Mouse (Mus musculus) liver, postnatal 0 days (tissue): ENCODE results near the gene Znhit6. TPM values are rescaled to one million over a fixed set of nuclear protein-coding genes. Genes with fewer than 3 reads are reported as not detected.
A peak's percentile ranks its signal among the peaks of the same experiment; 100 is the strongest.

Experiments
- ATAC-seq: fragments of 200-750 bp; cut with Nextera tagmentation; 2 replicates; pipeline ENCODE4 v1.8.0; 2017; ENCODE audit warnings: mild to moderate bottlenecking, moderate library complexity
- DNase-seq: peaks from one replicate; pipeline ENCODE4 v3.0.0-alpha.2; 2016
- H3K27ac ChIP-seq: fragments of 300-500 bp; sonication (generic); 2 replicates; pipeline ENCODE4 v1.5.1; 2014; ENCODE audit warnings: antibody characterized with exemption, moderate library complexity, mild to moderate bottlenecking, low read depth
- H3K27me3 ChIP-seq: fragments of 300-500 bp; sonication (generic); 2 replicates; pipeline ENCODE4 v1.6.1; 2014; ENCODE audit warnings: low read length, control low read depth, mixed read lengths; ENCODE audit not compliant: insufficient read depth
- H3K36me3 ChIP-seq: fragments of 300-500 bp; sonication (generic); replicated peaks from 2 replicates; pipeline ENCODE4 v1.6.1; 2014; ENCODE audit warnings: mild to moderate bottlenecking, control low read depth, low read length, moderate library complexity, mixed read lengths; ENCODE audit not compliant: insufficient read depth
- H3K4me1 ChIP-seq: fragments of 300-500 bp; sonication (generic); 2 replicates; pipeline ENCODE4 v1.6.1; 2014; ENCODE audit warnings: antibody characterized with exemption, mild to moderate bottlenecking, control low read depth; ENCODE audit not compliant: insufficient read depth
- H3K4me2 ChIP-seq: fragments of 300-500 bp; sonication (generic); 2 replicates; pipeline ENCODE4 v1.6.1; 2014; ENCODE audit warnings: low read depth, mild to moderate bottlenecking, low read length, moderate library complexity, mixed read lengths
- H3K4me3 ChIP-seq: fragments of 300-500 bp; sonication (generic); 2 replicates; pipeline ENCODE4 v1.5.1; 2014; ENCODE audit warnings: low read depth, low read length
- H3K9ac ChIP-seq: fragments of 300-500 bp; sonication (generic); replicated peaks from 2 replicates; pipeline ENCODE4 v1.6.1; 2014; ENCODE audit warnings: mild to moderate bottlenecking, moderate library complexity
- H3K9me3 ChIP-seq: fragments of 300-500 bp; sonication (generic); 2 replicates; pipeline ENCODE4 v1.6.1; 2016; ENCODE audit warnings: mild to moderate bottlenecking, control low read depth, low read length, mixed read lengths
- CTCF ChIP-seq: sonication (generic); IDR thresholded peaks from 2 replicates; pipeline ENCODE4 v1.5.1; 2016; ENCODE audit warnings: antibody characterized with exemption, low read depth
- EP300 ChIP-seq: IDR thresholded peaks from 2 replicates; pipeline ENCODE4 v1.6.1; 2016; ENCODE audit warnings: antibody characterized with exemption, low read depth, mild to moderate bottlenecking
- WGBS: fragments of 180-500 bp; shearing (Covaris S2); extraction: QIAGEN DNeasy Blood & Tissue Kit; methylation state at CpG from one replicate; pipeline ENCODE4 v1.1.7; 2014; ENCODE audit not compliant: insufficient replicate concordance; 5-methylcytosine and 5-hydroxymethylcytosine counted together
- polyA plus RNA-seq: library from polyadenylated mRNA; unstranded; fragments of >200 nt; fragmentation: Nextera tagmentation; extraction: Ambion mirVana; gene quantifications from 2 replicates; pipeline ENCODE4 v1.2.1, GENCODE M21; 2015

Znhit6 gene
- polyA plus RNA-seq, 1 experiment from 2014 or later, result 11.3 TPM

- ATAC-seq, result no peak
- Histone ChIP-seq H3K9ac (no peak overlapping the region), H3K4me2 (peak overlapping the region; percentile 22; the same call in 1 of the 2 replicates), H3K27ac (no peak overlapping the region), H3K4me3 (no peak overlapping the region), H3K27me3 (no peaks in the 10 kb centered on the region), H3K36me3 (no peaks in the 10 kb centered on the region), H3K9me3 (no peaks in the 10 kb centered on the region), H3K4me1 (no peaks in the 10 kb centered on the region)
- WGBS, result 21% methylated on average over 17 of the region's 17 CpGs
- no peak for TF ChIP-seq EP300
- TF ChIP-seq CTCF, result no peak
- no peak for DNase-seq
Observed at GRCm38 (mm10) chr3:145614362-145615115, 38.5 kb downstream of the Znhit6 start.

GRCm38 (mm10) chr3:145618299-145618698 lies 42.3 kb downstream of the Znhit6 start:
- no peak for TF ChIP-seq CTCF
- TF ChIP-seq EP300, result no peak
- H3K36me3 ChIP-seq, result no peaks in the 10 kb centered on the region
- H3K9ac ChIP-seq, result no peak overlapping the region
- ATAC-seq, result peak; percentile 54
- H3K4me3 ChIP-seq, result no peak overlapping the region
- H3K27me3 ChIP-seq, result no peaks in the 10 kb centered on the region
- H3K4me2 ChIP-seq, result no peak overlapping the region
- no peaks in the 10 kb centered on the region for H3K9me3 ChIP-seq
- H3K4me1 ChIP-seq, result no peaks in the 10 kb centered on the region
- no peak overlapping the region for H3K27ac ChIP-seq
- 43% methylated on average over 9 of the region's 9 CpGs for WGBS
- DNase-seq, result no peak

- no peak overlapping the region for H3K9ac ChIP-seq
- ATAC-seq (no peak), DNase-seq (no peak)
- H3K4me3 ChIP-seq, result no peak overlapping the region
- no peak overlapping the region for H3K4me2 ChIP-seq
- no peak for TF ChIP-seq CTCF
- no peak for TF ChIP-seq EP300
- WGBS, result 85% methylated on average over 17 of the region's 17 CpGs
- H3K36me3 ChIP-seq, result no peaks in the 10 kb centered on the region
- no peaks in the 10 kb centered on the region for H3K9me3 ChIP-seq
- no peak overlapping the region for H3K27ac ChIP-seq
- H3K27me3 ChIP-seq, result no peaks in the 10 kb centered on the region
- no peaks in the 10 kb centered on the region for H3K4me1 ChIP-seq
Observed at GRCm38 (mm10) chr3:145619621-145620365, 43.8 kb downstream of the Znhit6 start.

- Histone ChIP-seq H3K9me3 (no peaks in the 10 kb centered on the region), H3K27me3 (no peaks in the 10 kb centered on the region), H3K9ac (no peak overlapping the region), H3K4me1 (peaks cover 5% of the 10 kb centered on the region; the same call in 1 of the 2 replicates), H3K36me3 (no peaks in the 10 kb centered on the region), H3K27ac (no peak overlapping the region), H3K4me3 (no peak overlapping the region), H3K4me2 (no peak overlapping the region)
- no peak for DNase-seq
- no peak for ATAC-seq
- WGBS, result 61% methylated on average over 4 of the region's 4 CpGs
- no peak for TF ChIP-seq CTCF
- no peak for TF ChIP-seq EP300
Observed at GRCm38 (mm10) chr3:145621209-145621608, 45.2 kb downstream of the Znhit6 start.

- 79% methylated on average over 12 of the region's 12 CpGs for WGBS
- DNase-seq, result no peak
- Histone ChIP-seq H3K4me1 (peaks cover 5% of the 10 kb centered on the region; the same call in 1 of the 2 replicates), H3K36me3 (no peaks in the 10 kb centered on the region), H3K27ac (no peak overlapping the region), H3K9me3 (no peaks in the 10 kb centered on the region), H3K27me3 (no peaks in the 10 kb centered on the region), H3K4me2 (no peak overlapping the region), H3K4me3 (no peak overlapping the region), H3K9ac (no peak overlapping the region)
- TF ChIP-seq EP300 (no peak), CTCF (no peak)
- ATAC-seq, result no peak
Observed at GRCm38 (mm10) chr3:145623047-145623446, 47.0 kb downstream of the Znhit6 start.

GRCm38 (mm10) chr3:145624786-145625185 lies 48.8 kb downstream of the Znhit6 start:
- no peak overlapping the region for H3K4me3 ChIP-seq
- H3K4me2 ChIP-seq, result no peak overlapping the region
- WGBS, result 72% methylated on average over 4 of the region's 4 CpGs
- TF ChIP-seq EP300 (no peak), CTCF (no peak)
- ATAC-seq, result no peak
- H3K9me3 ChIP-seq, result no peaks in the 10 kb centered on the region
- H3K27me3 ChIP-seq, result no peaks in the 10 kb centered on the region
- H3K4me1 ChIP-seq, result peaks cover 5% of the 10 kb centered on the region; the same call in 1 of the 2 replicates
- no peak for DNase-seq
- H3K36me3 ChIP-seq, result no peaks in the 10 kb centered on the region
- no peak overlapping the region for H3K9ac ChIP-seq
- no peak overlapping the region for H3K27ac ChIP-seq
